Mouse (Mus musculus) left cerebral cortex, postnatal 14 days (tissue): Measurements from ENCODE around the gene Fzd9. TPM values are rescaled to one million over a fixed set of nuclear protein-coding genes. Genes with fewer than 3 reads are reported as not detected.

Source experiments
- microRNA-seq, 2 experiments: library from miRNA; unstranded; fragments of <30 nt; microRNA quantifications; one replicate each; pipeline ENCODE4 v1.2.0; 2022
- total RNA-seq, 2 experiments: library from RNA; stranded (reverse); gene quantifications; 2 replicates each; pipeline ENCODE4 v1.2.3; 2021

Gene Fzd9
- total RNA-seq, 2 experiments from 2014 or later: 6.2 to 6.8 TPM

Small RNAs within 50 kb of the gene (microRNA-seq; reads per million reads assigned to microRNA genes)
- gene Gm25315: 0 reads per million in 2 experiments

Other genes with a start within 250 kb of the Fzd9 start
- gene Abhd11, start 242.1 kb downstream of the Fzd9 start, total RNA-seq: 10 to 100 TPM; 41.2 to 42.0 TPM
- gene Stx1a, start 227.7 kb downstream of the Fzd9 start, total RNA-seq: 100 to 1,000 TPM; 413 to 473 TPM
- 10 to 100 TPM; 41.6 to 42.9 TPM for gene Dnajc30, start 187.0 kb downstream of the Fzd9 start, total RNA-seq
- gene Bud23, start 186.3 kb downstream of the Fzd9 start, total RNA-seq: 10 to 100 TPM; 34.0 to 55.7 TPM
- 10 to 100 TPM; 23.6 to 30.9 TPM for gene Vps37d, start 173.0 kb downstream of the Fzd9 start, total RNA-seq
- gene Mlxipl, start 161.3 kb downstream of the Fzd9 start, total RNA-seq: 1 to 10 TPM; 4.0 to 4.5 TPM
- gene Tbl2, start 101.6 kb downstream of the Fzd9 start, total RNA-seq: 10 to 100 TPM; 28.1 to 28.2 TPM
- gene Bcl7b, start 82.9 kb downstream of the Fzd9 start, total RNA-seq: 10 to 100 TPM; 41.5 to 44.9 TPM
- 10 to 100 TPM; 51.9 to 55.1 TPM for gene Baz1b, start 64.0 kb downstream of the Fzd9 start, total RNA-seq
- under 1 TPM in 1 of 2 experiments, not detected in 1; 0.70 TPM for gene Fkbp6, start 98.8 kb upstream of the Fzd9 start, total RNA-seq
- gene Trim50, start 102.1 kb upstream of the Fzd9 start, total RNA-seq: not detected
- 10 to 100 TPM; 13.9 to 19.5 TPM for gene Nsun5, start 118.7 kb upstream of the Fzd9 start, total RNA-seq
- gene Pom121, start 143.3 kb upstream of the Fzd9 start, total RNA-seq: 10 to 100 TPM; 45.8 to 46.2 TPM